Mouse (Mus musculus) kidney, postnatal 0 days (tissue): ENCODE results near the gene Dffb. TPM values are rescaled to one million over a fixed set of nuclear protein-coding genes. Genes with fewer than 3 reads are reported as not detected.

Experiments used
- ATAC-seq: fragments of 200-750 bp; cut with Nextera tagmentation; replicated peaks from 2 replicates; pipeline ENCODE4 v1.8.0; 2017; ENCODE audit warnings: low read depth, moderate number of reproducible peaks, moderate TSS enrichment, moderate library complexity; ENCODE audit not compliant: low FRiP score
- DNase-seq: peaks from one replicate; pipeline ENCODE4 v3.0.0-alpha.2; 2016; ENCODE audit warnings: low spot score
- H3K27ac ChIP-seq: fragments of 300-500 bp; sonication (generic); 2 replicates; pipeline ENCODE4 v1.5.1; 2014; ENCODE audit warnings: mild to moderate bottlenecking
- H3K27me3 ChIP-seq: fragments of 300-500 bp; sonication (generic); 2 replicates; pipeline ENCODE4 v1.6.1; 2014; ENCODE audit warnings: low read length, mixed read lengths; ENCODE audit not compliant: insufficient read depth
- H3K36me3 ChIP-seq: fragments of 300-500 bp; sonication (generic); 2 replicates; pipeline ENCODE4 v1.6.1; 2014; ENCODE audit warnings: low read length, mixed read lengths; ENCODE audit not compliant: insufficient read depth
- H3K4me1 ChIP-seq: fragments of 300-500 bp; sonication (generic); replicated peaks from 2 replicates; pipeline ENCODE4 v1.6.1; 2014; ENCODE audit warnings: antibody characterized with exemption, low read length, mixed read lengths; ENCODE audit not compliant: insufficient read depth
- H3K4me2 ChIP-seq: fragments of 300-500 bp; sonication (generic); 2 replicates; pipeline ENCODE4 v1.6.1; 2014; ENCODE audit warnings: mild to moderate bottlenecking, low read length, moderate library complexity, mixed read lengths
- H3K4me3 ChIP-seq: fragments of 300-500 bp; sonication (generic); replicated peaks from 2 replicates; pipeline ENCODE4 v1.5.1; 2014; ENCODE audit warnings: low read depth, low read length
- H3K9ac ChIP-seq: fragments of 300-500 bp; sonication (generic); 2 replicates; pipeline ENCODE4 v1.6.1; 2014; ENCODE audit warnings: low read depth, low read length
- H3K9me3 ChIP-seq: fragments of 300-500 bp; sonication (generic); replicated peaks from 2 replicates; pipeline ENCODE4 v1.6.1; 2016; ENCODE audit warnings: low read length, inconsistent platforms, mixed read lengths
- CTCF ChIP-seq: IDR thresholded peaks from 2 replicates; pipeline ENCODE4 v1.5.1; 2016; ENCODE audit warnings: antibody characterized with exemption, low read depth, mild to moderate bottlenecking, moderate library complexity
- WGBS: fragments of 180-500 bp; shearing (Covaris S2); extraction: QIAGEN DNeasy Blood & Tissue Kit; methylation state at CpG from one replicate; pipeline ENCODE4 v1.1.7; 2014; 5-methylcytosine and 5-hydroxymethylcytosine counted together
- polyA plus RNA-seq: library from polyadenylated mRNA; unstranded; fragments of >200 nt; fragmentation: Nextera tagmentation; extraction: Ambion mirVana; gene quantifications from 2 replicates; pipeline ENCODE4 v1.2.1, GENCODE M21; 2015

Gene Dffb
- polyA plus RNA-seq, 1 experiment from 2014 or later: 9.7 TPM

GRCm38 (mm10) chr4:153955651-153956050 lies 19.3 kb downstream of the Dffb start:
- no peaks in the 10 kb centered on the region; the same call in 1 of the 2 replicates for H3K4me1 ChIP-seq
- 77% methylated on average over 8 of the region's 8 CpGs for WGBS
- no peak for ATAC-seq

GRCm38 (mm10) chr4:153951692-153952091 lies 23.2 kb downstream of the Dffb start:
- DNase-seq (no peak), ATAC-seq (no peak)
- no peak for TF ChIP-seq CTCF
- Histone ChIP-seq H3K9me3 (no peaks in the 10 kb centered on the region), H3K27ac (no peak overlapping the region), H3K27me3 (no peaks in the 10 kb centered on the region), H3K36me3 (no peaks in the 10 kb centered on the region), H3K9ac (no peak overlapping the region), H3K4me3 (no peak overlapping the region), H3K4me1 (no peaks in the 10 kb centered on the region), H3K4me2 (no peak overlapping the region)
- WGBS: 36% methylated on average over 5 of the region's 5 CpGs

More at GRCm38 (mm10) chr4:153955651-153956050, 19.3 kb downstream of the Dffb start:
- Histone ChIP-seq H3K9me3 (no peaks in the 10 kb centered on the region), H3K4me2 (no peak overlapping the region), H3K27ac (no peak overlapping the region), H3K4me3 (no peak overlapping the region), H3K9ac (no peak overlapping the region), H3K36me3 (0 out of 2 replicates have a peak, but pooled peaks cover 11% of the 10 kb centered on the region), H3K27me3 (no peaks in the 10 kb centered on the region)
- no peak for DNase-seq
- no peak for TF ChIP-seq CTCF

DNA sequence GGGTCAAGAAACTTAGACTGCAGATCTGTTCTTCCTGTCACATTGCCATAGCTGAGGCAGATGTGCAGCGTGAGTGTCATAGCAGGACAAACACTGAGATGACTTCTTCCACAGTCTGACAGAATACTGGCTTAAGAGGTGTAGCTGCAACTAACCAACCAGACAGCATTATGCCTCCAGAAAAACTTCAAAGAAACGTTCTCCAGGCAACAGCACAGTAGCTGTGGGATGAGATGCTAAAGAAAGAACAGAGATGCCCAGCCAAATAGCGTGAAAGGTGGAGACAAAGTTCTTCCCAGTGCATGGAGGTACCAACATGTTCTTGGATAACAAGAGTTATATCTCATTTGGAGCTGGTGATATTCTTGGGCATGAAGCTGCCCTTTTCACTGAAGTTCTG lies 23.8 kb downstream of the Dffb start:
- no peak overlapping the region for H3K9ac ChIP-seq
- ATAC-seq: no peak
- no peak overlapping the region for H3K4me2 ChIP-seq
- no peaks in the 10 kb centered on the region for H3K4me1 ChIP-seq
- no peak overlapping the region for H3K4me3 ChIP-seq
- H3K27ac ChIP-seq: no peak overlapping the region
- no peak for DNase-seq
- 64% methylated on average over 3 of the region's 3 CpGs for WGBS
- H3K9me3 ChIP-seq: no peaks in the 10 kb centered on the region
- no peaks in the 10 kb centered on the region for H3K27me3 ChIP-seq
- no peaks in the 10 kb centered on the region for H3K36me3 ChIP-seq
- no peak for TF ChIP-seq CTCF

DNA sequence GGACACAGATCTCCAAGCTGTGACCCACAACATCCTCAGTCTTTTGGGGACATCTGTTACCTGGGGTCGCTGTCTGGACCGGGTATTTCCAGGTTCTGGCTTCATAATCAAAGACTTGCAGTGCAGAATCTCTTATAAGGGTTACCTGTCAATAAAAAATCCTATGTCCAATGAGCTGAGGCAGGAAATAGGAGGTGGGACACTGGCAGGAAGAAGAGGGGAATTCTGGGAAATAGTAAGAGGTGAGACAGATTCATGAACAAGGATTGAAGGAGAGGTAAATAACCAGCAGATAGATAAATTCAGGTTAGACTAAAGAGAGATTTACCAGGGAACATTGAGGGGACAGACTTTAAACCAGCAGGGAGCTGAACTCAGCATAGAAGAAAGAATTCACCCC lies 24.6 kb downstream of the Dffb start:
- Histone ChIP-seq H3K27ac (no peak overlapping the region), H3K9me3 (no peaks in the 10 kb centered on the region), H3K9ac (no peak overlapping the region), H3K4me1 (no peaks in the 10 kb centered on the region), H3K4me3 (no peak overlapping the region), H3K36me3 (no peaks in the 10 kb centered on the region), H3K4me2 (no peak overlapping the region), H3K27me3 (no peaks in the 10 kb centered on the region)
- no peak for TF ChIP-seq CTCF
- WGBS: 68% methylated on average over 2 of the region's 2 CpGs
- DNase-seq (no peak), ATAC-seq (no peak)

- Histone ChIP-seq H3K4me1 (no peaks in the 10 kb centered on the region), H3K9me3 (no peaks in the 10 kb centered on the region), H3K27me3 (no peaks in the 10 kb centered on the region), H3K27ac (no peak overlapping the region), H3K9ac (no peak overlapping the region), H3K4me2 (no peak overlapping the region), H3K4me3 (no peak overlapping the region), H3K36me3 (no peaks in the 10 kb centered on the region)
- no peak for ATAC-seq
- no peak for TF ChIP-seq CTCF
- no peak for DNase-seq
- WGBS: 66% methylated on average over 6 of the region's 6 CpGs
Observed at GRCm38 (mm10) chr4:153945741-153946140, 29.2 kb downstream of the Dffb start.

- Histone ChIP-seq H3K4me2 (no peak overlapping the region), H3K4me3 (no peak overlapping the region), H3K27ac (no peak overlapping the region), H3K27me3 (no peaks in the 10 kb centered on the region), H3K9me3 (no peaks in the 10 kb centered on the region), H3K9ac (no peak overlapping the region), H3K36me3 (no peaks in the 10 kb centered on the region), H3K4me1 (no peaks in the 10 kb centered on the region)
- TF ChIP-seq CTCF: no peak
- DNase-seq: no peak
- WGBS: 45% methylated on average over 6 of the region's 6 CpGs
- 0 out of 2 replicates have a peak, but pooled peaks have one; percentile 46 for ATAC-seq
Observed at GRCm38 (mm10) chr4:153944261-153944660, 30.7 kb downstream of the Dffb start.

DNA sequence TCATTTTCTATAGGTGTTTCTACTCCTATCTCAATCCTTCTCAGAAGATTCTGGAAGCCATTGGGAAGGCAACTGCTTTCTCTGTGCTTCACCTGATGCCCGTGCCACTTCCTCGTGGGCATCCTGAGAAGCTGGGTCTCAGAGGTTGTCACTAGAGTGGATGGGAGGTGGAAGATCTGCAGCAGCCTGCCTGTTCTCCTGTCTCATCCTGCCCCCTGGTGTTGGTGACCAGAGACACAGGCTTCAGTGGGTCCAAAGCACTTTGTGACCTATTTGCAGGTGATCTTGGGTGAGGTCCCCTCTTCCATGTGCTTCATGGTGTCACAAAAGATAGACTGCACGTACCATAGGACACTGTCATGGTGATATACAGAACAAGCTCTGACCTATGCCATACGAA lies 31.7 kb downstream of the Dffb start:
- H3K9me3 ChIP-seq: no peaks in the 10 kb centered on the region
- 53% methylated on average over 4 of the region's 4 CpGs for WGBS
- ATAC-seq: no peak
- H3K9ac ChIP-seq: no peak overlapping the region
- peak; percentile 75 for TF ChIP-seq CTCF
- H3K36me3 ChIP-seq: no peaks in the 10 kb centered on the region
- no peaks in the 10 kb centered on the region for H3K27me3 ChIP-seq
- no peak overlapping the region for H3K4me3 ChIP-seq
- peak; percentile 41 for DNase-seq
- H3K27ac ChIP-seq: no peak overlapping the region
- no peaks in the 10 kb centered on the region for H3K4me1 ChIP-seq
- no peak overlapping the region for H3K4me2 ChIP-seq
